Mouse (Mus musculus) T-cell, adult 2 months (primary cell): ENCODE measurements around the gene Slc9b2.

Experiments
- DNase-seq: peaks from one replicate; pipeline ENCODE4 v3.0.0; 2022; ENCODE audit warnings: low spot score

Slc9b2 gene

DNA sequence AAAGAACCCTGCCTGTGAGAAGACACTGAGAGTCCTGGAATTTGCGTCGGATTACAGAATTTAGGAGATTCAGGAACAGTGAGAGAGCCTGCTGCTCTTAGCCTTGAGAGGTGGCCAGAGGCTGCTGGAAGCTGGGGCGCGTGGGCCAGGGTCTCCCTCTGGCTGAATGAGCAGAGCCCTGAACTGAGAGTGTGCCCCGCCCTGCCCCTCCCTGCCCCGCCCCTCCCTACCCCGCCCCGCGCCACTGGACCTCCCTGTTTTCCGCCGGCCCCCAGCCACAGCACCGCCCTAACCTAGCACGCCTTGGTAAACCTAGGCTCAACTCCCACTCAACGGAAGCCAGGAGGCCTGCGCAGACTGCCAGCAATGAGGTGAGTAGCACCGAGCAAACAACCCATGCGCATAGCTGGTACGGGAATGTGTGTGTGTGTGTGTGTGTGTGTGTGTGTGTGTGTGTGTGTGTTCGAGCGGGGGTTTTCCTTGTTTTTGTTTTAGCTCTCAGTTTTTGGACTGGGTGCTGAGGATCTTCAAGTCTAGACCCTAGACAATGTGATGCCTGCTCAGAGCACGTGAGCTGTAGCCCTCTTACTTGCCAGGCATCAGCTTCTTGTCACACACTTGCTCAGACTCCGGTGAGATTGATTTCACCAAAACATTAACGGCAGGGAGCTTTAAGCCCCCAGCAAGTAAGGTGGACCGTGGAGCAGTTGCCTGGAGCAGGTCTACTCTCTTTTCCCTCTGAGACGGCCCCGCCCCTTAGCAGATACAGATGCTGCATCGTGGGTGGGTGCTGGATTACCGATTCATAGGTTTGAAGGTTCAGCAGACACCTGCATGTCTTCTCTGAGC lies at the start of gene Slc9b2:
Gene Slc9b2 (plus strand): TSS at position 290 of the 849 bp plus-strand sequence.
- peak; percentile 58 for DNase-seq

DNA sequence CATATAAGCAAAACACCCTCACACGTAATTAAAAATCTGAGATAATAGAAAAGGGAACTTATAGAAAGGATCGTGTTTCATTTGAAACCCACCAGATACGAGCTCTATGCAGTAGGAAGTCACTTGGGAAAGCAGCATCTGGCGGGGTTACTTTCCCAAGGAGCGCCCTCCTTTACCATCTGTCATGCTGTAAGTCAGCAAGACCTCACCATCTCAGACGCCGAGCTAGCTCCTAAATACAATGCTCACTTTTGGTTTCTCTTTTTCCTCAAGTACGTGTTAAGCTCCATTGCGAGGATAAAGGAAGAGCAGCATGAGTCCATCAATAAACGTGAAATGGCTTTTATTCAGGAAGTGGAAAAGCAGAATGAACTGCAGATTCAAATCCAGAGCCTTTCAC lies 48.6 kb upstream of the Slc9b2 start:
- no peak for DNase-seq

DNA sequence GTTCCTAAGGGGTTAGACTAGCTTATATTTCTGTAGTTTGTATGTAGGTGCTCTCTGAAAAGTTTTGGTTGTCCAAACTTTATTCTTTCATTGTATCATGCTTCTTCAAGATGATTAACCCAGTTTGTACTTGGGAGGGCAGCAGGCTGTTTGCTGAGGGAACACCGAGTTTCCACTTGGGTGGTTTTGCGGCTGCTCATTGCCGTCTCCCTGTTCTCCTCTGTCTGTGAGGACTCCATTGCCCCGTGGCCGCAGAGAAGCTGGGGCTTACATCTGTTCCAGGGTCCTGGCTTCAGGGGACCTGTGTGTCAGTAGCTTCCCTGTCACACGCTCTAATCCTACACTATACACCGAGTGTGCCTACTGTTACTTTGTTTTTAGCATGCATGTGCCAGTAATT lies 47.3 kb upstream of the Slc9b2 start:
- no peak for DNase-seq

DNA sequence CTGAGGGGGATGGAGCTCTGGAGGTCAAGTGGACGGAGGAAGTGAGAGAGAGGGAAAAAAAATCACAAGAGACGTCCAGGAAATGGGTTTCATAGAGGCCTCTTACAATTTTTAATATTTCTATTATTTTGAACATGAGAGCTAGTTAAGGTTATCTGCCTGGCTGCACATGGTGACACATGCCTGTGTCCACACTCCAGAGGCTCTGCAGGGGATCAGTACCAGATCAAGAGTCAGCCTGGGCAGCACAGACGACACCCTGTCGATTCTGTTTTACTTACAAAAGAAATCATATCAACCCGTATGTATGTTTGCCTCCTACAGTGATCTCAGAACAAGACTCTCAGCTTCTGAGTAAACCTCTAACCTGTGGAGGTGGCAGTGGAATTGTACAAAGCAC lies 38.9 kb upstream of the Slc9b2 start:
- no peak for DNase-seq

DNA sequence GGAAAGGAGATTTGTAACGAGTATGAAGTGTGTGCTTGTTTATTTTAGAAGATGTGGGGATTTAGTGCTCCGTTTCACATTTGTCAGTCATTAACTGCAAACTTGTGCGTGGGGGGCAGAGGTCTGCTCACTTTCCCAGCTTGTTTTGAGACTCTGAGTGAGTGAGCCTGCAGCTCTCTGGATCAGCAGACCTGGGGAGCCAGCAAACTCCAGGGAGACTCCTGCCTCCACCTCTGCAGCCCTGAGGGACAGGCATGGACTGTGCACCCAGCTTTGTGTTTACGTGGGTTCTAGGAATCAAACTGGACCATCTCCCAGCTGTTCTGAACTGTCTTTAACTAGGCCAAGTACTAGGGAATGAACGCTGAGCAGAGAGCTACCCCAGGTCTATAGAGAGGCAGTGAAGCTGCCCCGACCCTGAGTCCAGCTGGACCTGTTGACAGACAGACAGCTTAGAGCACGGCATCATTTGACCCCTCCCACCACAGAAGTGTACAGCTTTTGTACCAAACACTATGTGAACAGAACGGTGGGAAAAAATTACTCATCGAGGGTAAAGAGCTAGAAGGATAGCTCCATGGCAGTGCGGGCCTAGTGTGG lies 38.0 kb upstream of the Slc9b2 start:
- DNase-seq = no peak

DNA sequence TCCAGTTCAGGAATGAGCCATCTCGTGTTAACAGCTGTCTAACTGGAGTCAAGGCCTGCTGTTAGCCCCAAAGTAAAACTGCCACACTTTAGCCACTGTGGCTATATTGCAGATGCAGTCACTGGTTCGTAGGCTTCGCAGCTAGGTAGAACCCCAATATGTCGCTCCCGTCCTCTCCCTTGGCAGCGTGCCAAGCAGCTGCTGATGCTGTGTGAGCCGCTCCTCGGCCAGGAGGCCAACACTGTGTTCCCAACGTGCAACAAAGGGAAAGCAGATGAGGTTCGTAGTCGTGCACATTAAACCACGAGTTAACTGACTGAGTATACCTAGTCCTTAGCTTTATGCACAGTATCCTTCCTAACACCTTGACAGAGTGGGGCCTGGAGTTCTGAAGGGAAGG lies 34.9 kb upstream of the Slc9b2 start:
- no peak for DNase-seq

DNA sequence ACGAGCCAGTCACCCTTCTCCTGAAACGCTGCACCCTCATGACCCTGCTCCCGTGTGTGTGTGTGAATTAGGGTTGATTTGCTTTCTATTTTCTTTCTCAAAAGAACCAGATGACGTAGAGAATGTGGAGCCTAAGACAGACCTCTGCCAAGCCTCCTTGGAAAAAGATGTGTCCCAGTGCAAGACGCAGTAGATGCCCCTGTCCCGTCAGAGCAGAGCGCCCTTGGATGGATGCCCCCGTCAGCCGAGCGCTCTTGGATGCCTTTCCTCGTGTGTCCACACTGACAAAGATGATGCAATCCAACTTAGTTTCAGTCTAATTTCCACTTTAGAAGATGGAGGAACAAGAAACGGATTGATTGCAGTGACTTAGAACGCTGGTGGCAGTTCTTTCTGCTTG lies 34.5 kb upstream of the Slc9b2 start:
- no peak for DNase-seq

DNA sequence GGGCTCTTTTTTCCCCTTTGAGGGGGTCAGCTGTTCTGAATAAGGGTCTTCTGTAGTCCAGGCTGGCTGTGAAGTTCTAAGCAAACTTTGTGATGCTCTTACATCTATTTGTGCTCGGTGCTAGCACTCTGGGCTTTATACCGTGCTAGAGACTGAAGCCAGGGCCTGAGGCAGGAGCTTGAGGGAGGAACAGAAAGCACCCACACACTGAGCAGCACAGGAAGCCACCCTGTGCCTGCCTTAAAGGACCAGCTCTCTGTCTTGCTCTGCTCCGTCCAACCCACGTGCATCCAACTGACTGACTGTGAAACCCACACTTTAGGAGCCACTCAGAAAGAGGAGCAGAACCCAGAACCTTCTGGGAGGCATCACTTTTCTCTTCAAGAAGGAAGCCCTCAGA lies 27.3 kb upstream of the Slc9b2 start:
- DNase-seq = no peak

DNA sequence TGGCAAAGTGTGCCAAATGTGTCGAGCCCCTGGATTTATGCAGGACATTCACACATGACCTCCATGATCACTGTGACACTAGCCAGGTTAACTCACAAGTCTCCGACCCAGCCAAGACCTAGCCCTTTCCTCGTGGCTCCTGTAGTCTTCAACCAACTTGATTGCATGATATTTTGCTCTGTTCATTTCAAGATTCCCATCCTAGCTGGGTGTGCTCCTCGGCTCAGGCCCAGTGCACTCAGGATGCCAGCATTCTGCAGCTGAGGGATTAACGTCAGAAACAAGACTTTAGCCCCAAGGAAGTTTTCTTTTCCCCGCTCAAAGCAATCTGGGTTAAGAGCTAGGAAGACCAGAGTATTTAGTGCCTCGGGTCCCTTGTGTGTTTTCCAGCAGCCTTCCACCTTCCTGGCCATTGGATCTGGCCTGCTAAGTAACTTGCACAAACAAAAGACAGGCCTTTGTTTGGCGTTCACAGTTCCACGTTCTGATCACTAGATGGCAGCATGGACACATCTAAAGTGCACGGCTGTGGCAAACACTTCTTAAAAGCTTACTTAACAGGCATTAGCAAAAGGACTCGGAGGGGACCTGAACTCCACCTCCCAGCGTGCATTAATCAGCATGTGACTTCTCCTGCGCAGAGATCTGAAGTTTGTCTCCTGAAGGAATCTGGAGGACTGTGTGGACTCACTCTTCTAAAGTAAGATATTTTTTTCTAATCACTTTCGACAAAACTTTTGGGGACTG lies 26.7 kb upstream of the Slc9b2 start, which contains the start of gene Bdh2:
Gene Bdh2 (plus strand): TSS at position 553 of the 747 bp plus-strand sequence.
- DNase-seq = peak; percentile 62

DNA sequence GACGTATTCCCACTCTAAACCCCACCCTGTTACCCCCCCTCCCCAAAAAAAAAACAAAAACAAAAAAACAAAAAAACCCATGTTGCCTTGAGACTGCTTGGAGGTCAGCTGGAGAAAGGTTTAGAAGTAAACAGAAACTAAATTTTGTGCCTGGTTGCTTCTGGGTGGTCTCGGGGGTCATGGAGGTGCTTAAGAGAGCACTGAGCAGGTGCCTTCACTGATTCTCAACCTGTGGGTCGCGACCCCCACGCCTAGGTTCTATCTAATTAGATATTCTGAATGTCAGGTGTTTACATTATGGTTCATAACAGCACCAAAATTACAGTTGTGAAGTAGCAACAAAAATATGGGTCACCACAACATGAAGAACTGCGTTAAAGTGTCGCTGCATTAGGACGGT lies 25.8 kb upstream of the Slc9b2 start:
- no peak for DNase-seq

DNA sequence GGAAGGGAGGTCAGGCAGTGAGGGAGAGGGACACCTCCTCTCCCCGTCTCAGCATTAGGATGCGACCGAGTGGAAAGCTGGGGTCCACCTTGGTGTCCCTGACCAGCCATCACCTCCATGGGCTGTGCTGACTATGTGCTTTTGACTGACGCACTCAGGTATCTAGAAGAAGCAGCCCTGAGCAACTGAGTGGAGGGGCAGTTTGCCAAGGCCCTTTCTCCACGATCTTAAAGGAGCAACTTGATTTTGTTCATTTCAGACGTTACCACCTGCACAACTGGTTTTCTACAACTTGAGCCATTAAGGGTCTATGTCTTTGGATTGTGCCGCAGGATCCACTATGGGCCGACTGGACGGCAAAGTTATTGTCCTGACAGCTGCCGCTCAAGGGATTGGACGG lies 22.2 kb upstream of the Slc9b2 start:
- no peak for DNase-seq

DNA sequence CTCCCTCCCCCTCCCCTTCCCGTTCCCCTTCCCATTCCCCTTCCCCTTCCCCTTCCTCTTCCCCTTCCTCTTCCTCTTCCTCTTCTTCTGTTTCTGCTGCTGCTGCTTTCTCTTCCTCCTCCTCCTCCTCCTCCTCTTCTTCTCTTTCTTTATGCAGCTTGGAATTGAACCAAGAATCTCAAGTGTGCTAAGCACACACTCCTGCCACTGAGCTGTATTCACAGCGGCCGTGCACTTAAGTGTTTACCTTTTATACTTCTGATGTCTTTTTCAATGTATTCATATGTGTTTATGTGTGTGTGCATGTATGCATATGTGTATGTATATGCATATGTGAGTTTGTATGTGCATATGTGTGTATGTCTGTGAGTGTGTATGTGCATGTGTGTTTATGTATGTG lies 21.7 kb upstream of the Slc9b2 start:
- no peak for DNase-seq

DNA sequence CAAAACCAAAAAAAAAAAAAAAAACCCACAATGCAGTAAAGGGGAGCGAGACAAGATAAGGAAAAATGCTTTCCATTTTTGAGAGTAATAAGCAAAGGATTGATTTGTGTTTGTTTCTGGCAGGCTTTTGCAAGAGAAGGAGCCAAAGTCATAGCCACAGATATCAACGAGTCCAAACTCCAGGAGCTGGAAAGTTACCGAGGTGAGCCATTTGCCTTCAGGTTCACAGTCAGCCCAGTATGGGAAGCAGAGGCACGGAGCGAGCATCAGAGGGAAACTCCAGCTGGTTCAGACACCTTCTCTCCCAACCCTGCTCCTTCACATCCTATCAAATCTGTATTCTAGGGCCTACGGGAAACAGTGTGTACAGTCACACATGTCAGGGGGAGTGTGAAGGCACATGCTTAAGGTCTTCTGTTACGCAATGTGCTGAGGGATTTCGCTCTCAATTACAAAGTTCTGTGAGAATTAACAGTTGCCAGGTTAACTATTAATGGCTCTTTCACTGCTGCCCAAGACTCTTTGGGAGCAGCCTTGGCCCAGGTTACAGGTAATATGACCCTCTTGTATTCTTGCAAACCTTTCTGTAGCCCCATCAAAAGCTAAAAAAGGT lies 19.3 kb upstream of the Slc9b2 start:
- DNase-seq = no peak

DNA sequence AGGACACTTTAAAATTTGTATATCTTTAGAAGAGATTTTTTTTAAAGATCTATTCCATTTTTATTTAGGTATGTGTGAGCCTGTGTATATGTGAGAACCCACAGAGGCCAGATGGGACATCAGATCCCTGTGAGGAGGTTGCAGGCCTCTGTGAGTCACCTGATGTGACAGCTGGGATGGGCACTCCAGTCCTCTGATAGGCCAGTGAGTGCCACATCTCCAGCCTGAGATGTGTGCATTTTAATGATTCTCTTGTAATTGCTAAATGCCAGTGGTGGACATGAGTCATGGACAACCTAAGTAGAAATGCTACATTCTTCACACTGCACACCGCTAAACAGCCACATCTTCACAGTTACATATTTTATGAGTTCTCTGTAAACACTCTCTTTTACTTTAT lies 18.4 kb upstream of the Slc9b2 start:
- no peak for DNase-seq

DNA sequence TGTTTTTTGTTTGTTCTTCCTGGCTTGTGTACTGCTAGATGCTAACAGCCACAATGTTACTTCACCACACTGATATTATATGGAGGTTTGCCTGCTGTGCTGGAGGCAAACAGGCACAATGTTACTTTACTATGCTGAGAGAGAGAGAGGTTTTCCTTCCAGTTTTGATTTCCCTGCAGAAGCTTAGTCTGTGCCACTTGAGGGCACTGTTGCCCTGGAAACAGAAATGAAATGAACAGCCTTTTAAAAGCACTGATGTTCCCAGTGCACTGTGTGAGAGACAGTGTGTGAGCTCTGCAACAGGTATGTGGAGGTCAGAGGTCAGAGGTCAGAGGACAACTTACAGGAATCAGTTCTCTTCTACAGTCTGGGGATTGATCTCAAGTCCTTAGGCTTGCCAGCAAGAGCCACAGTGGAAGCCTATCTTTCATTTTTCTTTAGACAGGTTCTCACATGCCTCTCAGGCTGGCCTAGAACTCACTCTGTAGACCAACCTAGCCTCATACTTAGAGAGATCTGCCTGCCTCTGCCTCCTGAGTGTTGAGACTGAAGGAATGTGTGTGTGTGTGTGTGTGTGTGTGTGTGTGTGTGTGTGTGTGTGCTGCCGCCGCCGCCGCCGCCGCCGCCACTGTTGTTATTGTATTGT lies 17.1 kb upstream of the Slc9b2 start:
- peak; percentile 39 for DNase-seq

DNA sequence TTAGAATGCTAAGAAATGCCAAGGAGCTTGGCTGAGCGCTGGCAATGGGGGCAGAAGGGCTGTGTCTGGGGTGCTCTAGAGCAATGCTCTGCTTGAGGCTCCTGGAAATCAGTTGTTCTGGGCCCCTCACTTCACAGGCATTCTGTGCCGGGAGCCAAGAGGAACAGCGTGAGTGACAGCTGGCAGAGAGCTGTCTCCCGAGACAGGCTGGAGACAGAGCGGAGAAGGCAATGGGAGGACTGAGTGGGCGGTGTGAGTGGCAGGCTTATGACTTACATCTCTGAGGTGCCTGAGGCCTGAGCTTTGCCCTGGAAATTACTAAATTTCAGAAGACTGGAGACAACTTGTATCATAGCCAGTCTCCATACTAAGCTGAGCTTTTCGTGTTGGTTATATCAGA lies 13.8 kb upstream of the Slc9b2 start:
- no peak for DNase-seq

DNA sequence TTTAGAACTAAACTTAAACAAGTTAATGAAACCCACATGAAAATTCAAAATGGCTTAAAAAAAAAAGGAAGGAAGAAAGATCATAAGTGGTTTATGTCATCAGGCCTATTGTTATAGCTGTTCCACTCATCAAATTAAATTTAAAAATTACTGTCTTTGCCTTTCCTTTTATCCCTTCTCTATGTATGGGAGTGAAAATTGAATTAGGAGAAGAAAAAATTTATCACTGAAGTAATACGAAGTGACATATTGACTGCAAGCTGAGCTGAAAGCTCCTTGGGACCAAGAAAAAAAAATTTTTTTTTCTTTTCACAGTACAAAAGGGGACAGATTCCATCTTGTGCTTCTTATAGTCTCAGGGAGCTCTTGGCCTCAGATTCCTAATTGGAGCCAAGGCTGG lies 11.9 kb upstream of the Slc9b2 start:
- no peak for DNase-seq

DNA sequence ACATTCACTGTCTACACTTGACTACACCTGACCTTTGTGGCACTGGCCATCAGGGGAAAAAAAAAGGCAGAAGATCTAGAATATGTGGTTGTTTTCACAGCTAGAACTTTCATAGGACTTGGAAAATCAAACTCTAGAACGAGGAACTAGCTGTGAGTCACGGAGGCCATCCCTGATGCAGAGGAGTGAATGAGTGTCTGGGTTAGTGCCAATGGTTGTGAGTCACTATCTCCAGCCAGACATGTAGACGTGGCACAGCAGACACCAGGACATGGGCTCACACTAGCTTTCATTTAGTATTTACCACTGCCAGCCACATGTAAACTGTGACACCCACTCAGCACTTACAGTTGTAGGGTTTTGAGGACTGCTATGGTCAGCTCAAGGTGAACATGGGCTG lies 8.9 kb upstream of the Slc9b2 start:
- no peak for DNase-seq

DNA sequence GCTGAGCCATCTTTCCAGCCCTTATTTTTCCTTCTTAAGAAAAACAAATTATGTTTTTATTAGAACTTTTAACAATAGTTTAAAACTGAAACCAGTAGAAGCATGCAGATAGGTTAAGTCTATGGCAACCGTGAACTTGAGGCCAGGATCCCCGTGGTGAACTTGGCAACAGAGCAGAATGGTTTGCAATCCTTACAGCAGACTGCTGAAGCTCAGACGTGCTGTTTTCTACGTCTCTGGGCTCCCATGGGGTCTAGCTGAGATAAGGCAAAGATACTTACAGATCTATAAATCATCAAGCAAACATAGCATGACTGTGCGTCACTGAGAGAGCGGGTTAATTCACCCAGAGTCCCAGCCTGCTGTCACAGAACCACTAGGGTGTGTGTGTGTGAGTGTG lies 7.4 kb upstream of the Slc9b2 start:
- DNase-seq = no peak

DNA sequence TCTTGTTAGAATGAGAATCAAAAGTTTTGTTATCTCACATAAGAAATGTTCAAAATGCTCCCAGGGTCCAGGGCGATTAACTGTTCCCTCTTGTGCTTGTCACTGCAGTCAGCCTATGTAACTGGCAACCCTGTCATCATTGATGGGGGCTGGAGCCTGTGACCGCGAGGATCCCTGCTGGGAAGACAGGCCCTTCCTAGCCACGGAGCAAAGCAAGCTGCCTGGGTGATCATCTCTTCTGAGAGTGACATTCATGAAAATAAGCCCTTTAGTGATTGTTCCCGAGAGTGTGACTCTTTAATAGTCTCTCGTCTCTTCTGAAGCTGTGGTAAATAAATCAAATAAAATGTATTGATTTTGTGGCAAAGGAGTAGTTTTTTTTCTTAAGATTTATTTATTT lies 3.4 kb upstream of the Slc9b2 start:
- no peak for DNase-seq

DNA sequence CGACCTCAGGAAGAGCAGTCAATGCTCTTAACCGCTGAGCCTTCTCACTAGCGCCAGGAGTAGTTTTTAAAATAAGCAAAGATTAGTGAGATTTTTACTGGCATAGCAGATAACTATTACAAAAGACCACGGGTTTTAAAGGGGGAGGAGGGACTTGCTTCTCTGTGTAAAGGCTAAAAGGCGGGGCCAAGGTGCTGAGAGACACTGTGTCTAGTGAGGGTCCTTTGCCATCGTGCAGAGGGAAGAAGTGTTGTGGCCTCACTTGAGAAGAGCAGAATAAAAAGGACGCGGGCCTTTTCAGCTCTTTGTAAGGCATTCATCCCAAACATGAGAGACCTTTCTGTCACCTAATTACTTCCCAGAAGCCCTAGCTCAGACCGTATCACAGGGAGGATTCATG lies 2.9 kb upstream of the Slc9b2 start:
- no peak for DNase-seq

DNA sequence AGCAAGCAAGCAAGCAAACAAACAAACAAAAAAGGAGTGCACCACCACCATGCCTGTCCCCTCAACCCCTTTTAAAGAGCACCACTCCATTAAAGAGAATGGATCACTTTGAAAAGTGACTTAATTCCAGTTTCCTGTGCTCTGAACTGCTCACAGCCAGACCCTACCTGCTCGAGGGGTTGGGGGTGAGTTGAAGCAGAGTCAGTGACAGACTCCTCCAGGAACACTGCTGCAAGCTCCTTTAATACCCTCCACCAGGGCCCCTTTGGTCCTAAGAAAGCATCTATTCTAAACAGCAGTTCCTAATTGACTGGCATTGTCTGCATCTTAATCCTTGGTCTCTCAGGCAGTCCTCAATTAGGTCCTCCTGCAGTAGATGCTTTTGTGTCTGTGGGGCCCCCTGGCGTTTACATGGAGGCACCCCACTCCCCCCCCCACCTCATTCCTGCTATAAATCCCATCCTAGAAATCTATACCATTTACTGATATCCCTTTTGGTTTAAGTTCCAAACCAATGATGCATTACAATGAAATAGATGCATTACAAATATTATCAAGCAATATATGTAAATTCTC lies 5.5 kb downstream of the Slc9b2 start:
- DNase-seq = no peak
